Mouse (Mus musculus) brain, embryonic 14.5 days (tissue): ENCODE results near the gene Zscan25.

Experiments
- CTCF ChIP-seq: fragments of 200-500 bp; IDR thresholded peaks from 2 replicates; pipeline ENCODE4 v1.5.1; 2012; ENCODE audit warnings: inconsistent platforms, mild to moderate bottlenecking, moderate library complexity, borderline replicate concordance; ENCODE audit not compliant: insufficient read depth, insufficient read length; ENCODE audit errors: extremely low read depth
- POLR2A ChIP-seq: fragments of 200-500 bp; IDR thresholded peaks from 2 replicates; pipeline ENCODE4 v1.6.1; 2012; ENCODE audit warnings: mild to moderate bottlenecking, inconsistent platforms, borderline replicate concordance; ENCODE audit not compliant: poor library complexity, insufficient read depth, insufficient read length, severe bottlenecking; ENCODE audit errors: extremely low read depth

DNA sequence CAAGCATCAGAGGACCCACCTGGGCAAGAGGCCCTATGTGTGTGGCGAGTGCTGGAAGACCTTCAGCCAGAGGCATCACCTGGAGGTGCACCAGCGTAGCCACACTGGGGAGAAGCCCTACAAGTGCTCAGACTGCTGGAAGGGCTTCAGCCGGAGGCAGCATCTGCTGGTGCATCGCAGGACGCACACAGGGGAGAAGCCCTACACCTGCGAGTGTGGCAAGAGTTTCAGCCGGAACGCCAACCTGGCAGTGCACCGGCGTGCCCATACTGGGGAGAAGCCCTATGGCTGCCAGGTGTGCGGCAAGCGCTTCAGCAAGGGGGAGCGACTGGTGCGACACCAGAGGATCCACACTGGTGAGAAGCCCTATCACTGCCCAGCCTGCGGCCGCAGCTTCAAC is 10.4 kb downstream of the Zscan25 start:
- no peak for TF ChIP-seq POLR2A
- TF ChIP-seq CTCF = no peak
